Mouse (Mus musculus) embryonic facial prominence, embryonic 12.5 days (tissue): ENCODE results near the gene Impg1. TPM values are rescaled to one million over a fixed set of nuclear protein-coding genes. Genes with fewer than 3 reads are reported as not detected.

Experiments
- ATAC-seq: fragments of 200-750 bp; cut with Nextera tagmentation; 2 replicates; pipeline ENCODE4 v1.8.0; 2017; ENCODE audit not compliant: insufficient number of reproducible peaks, insufficient read depth, low FRiP score, low TSS enrichment
- H3K27ac ChIP-seq: fragments of 300-500 bp; sonication (generic); 2 replicates; pipeline ENCODE4 v1.5.1; 2016; ENCODE audit warnings: mild to moderate bottlenecking
- H3K27me3 ChIP-seq: fragments of 300-500 bp; sonication (generic); 2 replicates; pipeline ENCODE4 v1.6.1; 2016; ENCODE audit warnings: mild to moderate bottlenecking, moderate library complexity
- H3K36me3 ChIP-seq: fragments of 300-500 bp; sonication (generic); 2 replicates; pipeline ENCODE4 v1.6.1; 2016; ENCODE audit warnings: mild to moderate bottlenecking
- H3K4me1 ChIP-seq: fragments of 300-500 bp; sonication (generic); 2 replicates; pipeline ENCODE4 v1.6.1; 2016
- H3K4me2 ChIP-seq: fragments of 300-500 bp; sonication (generic); replicated peaks from 2 replicates; pipeline ENCODE4 v1.6.1; 2016; ENCODE audit warnings: mild to moderate bottlenecking, moderate library complexity
- H3K4me3 ChIP-seq: fragments of 300-500 bp; sonication (generic); 2 replicates; pipeline ENCODE4 v1.5.1; 2016; ENCODE audit warnings: mild to moderate bottlenecking
- H3K9ac ChIP-seq: fragments of 300-500 bp; sonication (generic); 2 replicates; pipeline ENCODE4 v1.6.1; 2016; ENCODE audit warnings: mild to moderate bottlenecking, moderate library complexity
- H3K9me3 ChIP-seq: fragments of 300-500 bp; sonication (generic); 2 replicates; pipeline ENCODE4 v1.6.1; 2016; ENCODE audit warnings: mild to moderate bottlenecking, moderate library complexity
- WGBS: fragments of 180-500 bp; shearing (Covaris S2); methylation state at CpG from one replicate; pipeline ENCODE4 v1.1.7; 2016; 5-methylcytosine and 5-hydroxymethylcytosine counted together
- polyA plus RNA-seq: library from polyadenylated mRNA; unstranded; fragments of >200 nt; fragmentation: Nextera tagmentation; extraction: Ambion mirVana; gene quantifications from 2 replicates; pipeline ENCODE4 v1.2.1, GENCODE M21; 2016

The Impg1 gene
- polyA plus RNA-seq, 1 experiment from 2014 or later, result not detected

GRCm38 (mm10) chr9:80382711-80383110, 82.6 kb downstream of the Impg1 start:
- Histone ChIP-seq H3K36me3 (no peaks in the 10 kb centered on the region), H3K27me3 (no peaks in the 10 kb centered on the region), H3K9me3 (no peaks in the 10 kb centered on the region), H3K4me3 (no peak overlapping the region), H3K9ac (no peak overlapping the region), H3K4me1 (no peaks in the 10 kb centered on the region), H3K27ac (no peak overlapping the region), H3K4me2 (no peak overlapping the region)
- no peak for ATAC-seq
- WGBS, result 85% methylated on average over 4 of the region's 4 CpGs

GRCm38 (mm10) chr9:80380078-80380645, 85.1 kb downstream of the Impg1 start:
- Histone ChIP-seq H3K27me3 (no peaks in the 10 kb centered on the region), H3K9me3 (no peaks in the 10 kb centered on the region), H3K4me3 (no peak overlapping the region), H3K27ac (no peak overlapping the region), H3K4me1 (no peaks in the 10 kb centered on the region), H3K4me2 (no peak overlapping the region), H3K9ac (no peak overlapping the region), H3K36me3 (no peaks in the 10 kb centered on the region)
- ATAC-seq, result no peak
- WGBS, result 90% methylated on average over 2 of the region's 2 CpGs

- no peak overlapping the region for H3K9ac ChIP-seq
- 76% methylated on average over 1 of the region's 1 CpGs for WGBS
- H3K36me3 ChIP-seq, result no peaks in the 10 kb centered on the region
- no peaks in the 10 kb centered on the region for H3K9me3 ChIP-seq
- H3K4me2 ChIP-seq, result no peak overlapping the region
- H3K4me1 ChIP-seq, result no peaks in the 10 kb centered on the region
- H3K27ac ChIP-seq, result no peak overlapping the region
- no peaks in the 10 kb centered on the region for H3K27me3 ChIP-seq
- no peak overlapping the region for H3K4me3 ChIP-seq
- peak; percentile 47; the same call in 1 of the 2 replicates for ATAC-seq
These were observed 91.2 kb downstream of the Impg1 start for GRCm38 (mm10) chr9:80374100-80374499.

- Histone ChIP-seq H3K27me3 (no peaks in the 10 kb centered on the region), H3K36me3 (no peaks in the 10 kb centered on the region), H3K4me1 (no peaks in the 10 kb centered on the region), H3K4me3 (no peak overlapping the region), H3K9me3 (no peaks in the 10 kb centered on the region), H3K4me2 (no peak overlapping the region), H3K27ac (no peak overlapping the region), H3K9ac (no peak overlapping the region)
- ATAC-seq, result no peak
- WGBS, result 84% methylated on average over 5 of the region's 5 CpGs
These were observed 92.0 kb downstream of the Impg1 start for GRCm38 (mm10) chr9:80373304-80373739.

DNA sequence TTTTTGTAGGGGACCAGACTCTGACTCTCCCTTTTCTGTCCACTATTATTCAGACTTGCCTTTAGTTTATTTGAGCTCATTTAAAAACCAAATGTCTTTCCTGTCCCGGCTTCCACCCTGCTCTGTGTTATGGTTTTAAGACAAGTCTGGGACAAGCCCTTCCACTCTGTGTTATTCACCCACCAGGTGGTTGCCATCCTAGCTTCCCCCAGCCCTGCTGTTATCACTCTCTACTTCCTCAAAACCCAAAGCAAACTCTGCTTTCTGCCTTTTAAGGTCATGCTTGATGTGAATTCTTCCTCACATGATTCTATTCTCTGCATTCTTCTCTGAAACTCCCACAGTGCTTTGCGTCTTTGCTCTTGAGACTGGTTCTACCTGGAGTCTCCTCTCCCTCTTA, 96.6 kb downstream of the Impg1 start:
- ATAC-seq, result no peak
- H3K9ac ChIP-seq, result no peak overlapping the region
- H3K9me3 ChIP-seq, result no peaks in the 10 kb centered on the region
- H3K36me3 ChIP-seq, result no peaks in the 10 kb centered on the region
- WGBS, result 69% methylated on average over 2 of the region's 2 CpGs
- no peaks in the 10 kb centered on the region for H3K27me3 ChIP-seq
- no peak overlapping the region for H3K4me2 ChIP-seq
- no peak overlapping the region for H3K27ac ChIP-seq
- no peak overlapping the region for H3K4me3 ChIP-seq
- H3K4me1 ChIP-seq, result no peaks in the 10 kb centered on the region

DNA sequence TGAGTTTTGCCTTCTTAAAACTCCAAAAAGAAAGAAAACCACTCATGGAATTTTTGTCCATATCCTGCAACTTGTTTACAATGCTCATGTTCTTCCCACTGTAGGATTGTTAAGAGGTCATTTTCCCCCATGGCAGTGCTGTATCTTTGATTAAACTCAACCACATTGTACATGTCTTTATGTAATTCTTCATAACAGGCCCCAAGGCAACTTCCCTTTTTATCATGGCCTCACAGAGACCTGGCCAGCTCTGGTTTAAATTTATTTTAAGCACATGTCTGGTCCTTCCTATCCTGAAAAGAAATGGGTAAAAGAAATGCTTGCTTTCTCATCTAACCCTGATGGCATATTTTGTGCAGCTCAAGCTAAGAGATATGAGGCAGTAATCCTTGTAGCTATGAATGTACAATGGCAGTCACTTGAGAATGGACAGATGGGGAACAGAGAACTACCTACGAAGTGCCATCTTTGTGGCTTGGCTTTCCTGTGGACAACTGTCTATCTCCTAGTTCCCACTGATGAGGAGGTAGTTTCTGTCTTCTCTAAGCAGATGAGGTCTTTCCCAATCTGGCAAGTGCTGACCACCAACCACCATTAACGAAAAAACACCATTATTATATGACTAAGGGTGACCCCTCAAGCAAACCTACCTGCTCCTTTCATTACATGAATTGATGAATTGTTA, 97.6 kb downstream of the Impg1 start:
- Histone ChIP-seq H3K36me3 (no peaks in the 10 kb centered on the region), H3K4me1 (no peaks in the 10 kb centered on the region), H3K27me3 (no peaks in the 10 kb centered on the region), H3K4me2 (no peak overlapping the region), H3K27ac (no peak overlapping the region), H3K9ac (no peak overlapping the region), H3K9me3 (no peaks in the 10 kb centered on the region), H3K4me3 (no peak overlapping the region)
- 93% methylated on average over 2 of the region's 2 CpGs for WGBS
- no peak for ATAC-seq

DNA sequence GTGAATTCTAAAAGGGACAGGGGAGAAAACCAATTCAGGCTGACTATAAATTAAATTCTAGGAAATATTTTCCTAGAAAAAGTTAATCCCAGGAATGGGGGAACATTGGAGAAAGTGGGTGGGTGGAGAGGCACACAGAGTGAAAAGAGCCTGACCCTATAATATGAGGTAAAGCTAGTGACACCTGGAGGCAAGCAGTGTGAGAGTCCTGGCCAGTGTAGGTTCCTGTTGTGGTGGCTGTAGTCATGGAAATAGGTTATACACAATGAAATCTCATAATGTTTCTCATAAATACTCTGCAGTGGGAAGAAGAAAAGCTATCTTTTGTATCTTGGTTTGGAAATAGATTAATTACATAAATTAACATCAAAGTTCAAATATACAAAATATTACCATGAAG, 105.2 kb downstream of the Impg1 start:
- no peak for ATAC-seq
- Histone ChIP-seq H3K27me3 (no peaks in the 10 kb centered on the region), H3K4me2 (no peak overlapping the region)

DNA sequence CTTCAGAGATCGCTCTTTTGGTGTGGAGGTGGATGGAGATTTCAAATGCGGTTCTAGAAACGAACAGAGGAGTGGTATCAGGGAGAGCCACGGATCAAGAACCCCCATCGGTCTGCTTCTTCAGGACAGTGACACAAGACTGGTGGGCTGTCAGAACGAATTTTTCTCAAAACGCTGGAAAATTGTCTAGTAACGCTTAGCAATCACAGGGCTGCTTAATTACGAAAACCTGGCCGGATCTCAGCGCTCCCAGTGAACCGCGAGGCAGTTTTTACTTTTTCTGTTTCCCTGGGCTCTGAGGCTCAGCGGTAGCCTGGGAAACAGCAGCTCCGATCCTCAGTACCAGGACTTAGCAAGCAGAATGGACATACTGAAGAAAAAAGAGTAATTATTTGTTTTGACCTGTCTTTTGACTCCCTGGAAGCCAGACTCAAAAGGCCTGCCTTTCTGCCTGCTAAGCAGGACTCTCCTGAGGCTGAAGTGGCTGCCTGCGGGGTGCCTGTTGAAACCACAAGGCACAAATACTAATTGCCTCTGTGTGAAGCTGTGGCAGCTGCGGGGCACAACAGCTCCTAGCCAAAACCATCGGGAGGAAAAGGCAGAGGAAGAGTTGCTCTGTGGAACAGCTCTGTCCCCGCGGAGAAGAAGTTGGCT, 113.5 kb downstream of the Impg1 start:
- H3K9me3 ChIP-seq, result no peaks in the 10 kb centered on the region
- no peaks in the 10 kb centered on the region for H3K27me3 ChIP-seq
- peak overlapping the region; percentile 31 for H3K4me2 ChIP-seq
- H3K27ac ChIP-seq, result no peak overlapping the region
- H3K36me3 ChIP-seq, result no peaks in the 10 kb centered on the region
- H3K9ac ChIP-seq, result no peak overlapping the region
- no peak overlapping the region for H3K4me3 ChIP-seq
- ATAC-seq, result no peak
- no peaks in the 10 kb centered on the region for H3K4me1 ChIP-seq
- 22% methylated on average over 20 of the region's 20 CpGs for WGBS

More for the DNA sequence above, 105.2 kb downstream of the Impg1 start:
- Histone ChIP-seq H3K4me3 (no peak overlapping the region), H3K4me1 (no peaks in the 10 kb centered on the region), H3K36me3 (no peaks in the 10 kb centered on the region), H3K9ac (no peak overlapping the region), H3K27ac (no peak overlapping the region), H3K9me3 (no peaks in the 10 kb centered on the region)

- Histone ChIP-seq H3K27me3 (no peaks in the 10 kb centered on the region), H3K4me3 (no peak overlapping the region), H3K4me1 (no peaks in the 10 kb centered on the region), H3K27ac (no peak overlapping the region), H3K4me2 (peak overlapping the region; percentile 31), H3K9me3 (no peaks in the 10 kb centered on the region), H3K9ac (no peak overlapping the region), H3K36me3 (no peaks in the 10 kb centered on the region)
- no peak for ATAC-seq
- WGBS, result 58% methylated on average over 7 of the region's 7 CpGs
These were observed 114.0 kb downstream of the Impg1 start for GRCm38 (mm10) chr9:80351295-80351677.

DNA sequence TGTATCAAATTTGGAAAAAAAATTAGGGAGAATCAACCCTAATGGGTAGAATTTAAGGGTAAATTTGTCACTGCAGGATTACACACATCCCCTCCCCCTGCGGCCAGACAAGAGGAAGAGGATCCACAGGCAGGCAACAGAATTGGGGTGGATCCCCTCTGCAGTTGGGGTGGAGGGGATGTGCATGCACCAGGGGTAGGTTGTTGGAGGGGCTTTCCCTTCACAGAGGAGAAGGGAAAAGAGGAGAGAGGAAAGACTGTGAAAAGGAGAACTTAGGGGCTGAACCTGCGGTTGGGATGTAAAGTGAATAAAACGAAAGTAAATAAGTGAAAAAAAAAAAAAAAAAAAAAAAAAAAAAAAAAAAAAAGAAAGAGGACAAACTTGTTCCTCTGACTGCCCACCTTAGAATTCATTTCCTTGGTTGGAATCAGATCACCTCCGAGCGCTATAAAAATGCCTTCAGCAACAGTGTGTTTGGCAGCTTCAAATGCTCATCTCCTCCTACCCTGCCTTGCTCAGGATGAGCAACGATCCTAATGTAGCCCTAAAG, 120.8 kb downstream of the Impg1 start:
- no peak overlapping the region for H3K4me3 ChIP-seq
- 89% methylated on average over 6 of the region's 6 CpGs for WGBS
- no peaks in the 10 kb centered on the region for H3K9me3 ChIP-seq
- H3K27ac ChIP-seq, result no peak overlapping the region
- no peaks in the 10 kb centered on the region for H3K36me3 ChIP-seq
- H3K27me3 ChIP-seq, result no peaks in the 10 kb centered on the region
- H3K4me1 ChIP-seq, result no peaks in the 10 kb centered on the region
- no peak for ATAC-seq
- H3K4me2 ChIP-seq, result no peak overlapping the region
- no peak overlapping the region for H3K9ac ChIP-seq

DNA sequence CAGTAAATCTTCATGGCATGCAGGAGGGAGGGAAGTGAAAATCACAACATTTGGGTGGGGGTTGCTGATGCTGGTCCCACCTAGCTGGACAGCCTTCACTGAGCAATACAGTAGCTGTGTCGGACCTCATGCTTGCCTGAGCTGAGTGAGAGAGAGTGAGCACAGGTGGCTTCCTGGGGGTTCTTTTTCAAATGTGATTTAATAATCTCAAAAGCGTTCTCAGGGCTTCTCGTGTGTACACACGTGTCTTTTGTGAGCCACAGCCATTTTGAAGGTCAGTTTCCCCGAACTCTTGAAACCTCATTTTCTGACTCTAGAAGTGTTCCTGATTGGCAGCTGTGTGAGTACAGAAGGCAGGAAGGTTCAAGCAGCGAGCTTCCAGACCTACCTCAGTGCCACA, 122.8 kb downstream of the Impg1 start:
- Histone ChIP-seq H3K27ac (no peak overlapping the region), H3K4me2 (no peak overlapping the region), H3K4me1 (no peaks in the 10 kb centered on the region), H3K4me3 (no peak overlapping the region), H3K9me3 (no peaks in the 10 kb centered on the region), H3K36me3 (no peaks in the 10 kb centered on the region), H3K27me3 (no peaks in the 10 kb centered on the region), H3K9ac (no peak overlapping the region)
- WGBS, result 80% methylated on average over 6 of the region's 6 CpGs
- ATAC-seq, result no peak

GRCm38 (mm10) chr9:80341756-80342155, 123.5 kb downstream of the Impg1 start:
- Histone ChIP-seq H3K27me3 (no peaks in the 10 kb centered on the region), H3K4me2 (no peak overlapping the region), H3K9ac (no peak overlapping the region), H3K4me3 (no peak overlapping the region), H3K36me3 (no peaks in the 10 kb centered on the region), H3K4me1 (no peaks in the 10 kb centered on the region), H3K27ac (no peak overlapping the region), H3K9me3 (no peaks in the 10 kb centered on the region)
- ATAC-seq, result no peak
- 94% methylated on average over 16 of the region's 16 CpGs for WGBS
